Mouse (Mus musculus): ENCODE measurements around the gene Sec24c.
"Not testable (repeated sequence)": the region's sequence is repeated elsewhere in the genome, so short reads cannot be mapped to it uniquely, and the experiment has no call there.

Sec24c gene

DNA sequence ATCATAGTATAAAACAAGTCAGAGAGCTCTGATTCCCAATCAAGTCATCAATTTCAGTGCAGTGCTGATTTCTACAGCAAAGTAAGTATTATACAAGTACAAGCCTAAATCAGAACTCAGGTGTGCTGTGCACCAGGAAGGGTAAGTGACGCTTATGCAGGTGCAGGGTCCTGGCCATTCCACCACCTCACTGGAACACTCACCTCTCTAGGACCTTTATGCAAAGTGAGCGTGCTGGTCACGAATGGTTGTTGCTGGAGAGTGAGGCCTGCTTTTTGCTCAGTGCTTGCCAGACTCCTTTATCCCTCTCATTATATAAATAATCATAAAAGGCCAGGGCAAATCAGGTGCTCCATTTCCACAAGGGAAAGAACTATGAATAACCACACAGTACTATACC is 26.3 kb downstream of the Sec24c start:
- DNase-seq = no peak

DNA sequence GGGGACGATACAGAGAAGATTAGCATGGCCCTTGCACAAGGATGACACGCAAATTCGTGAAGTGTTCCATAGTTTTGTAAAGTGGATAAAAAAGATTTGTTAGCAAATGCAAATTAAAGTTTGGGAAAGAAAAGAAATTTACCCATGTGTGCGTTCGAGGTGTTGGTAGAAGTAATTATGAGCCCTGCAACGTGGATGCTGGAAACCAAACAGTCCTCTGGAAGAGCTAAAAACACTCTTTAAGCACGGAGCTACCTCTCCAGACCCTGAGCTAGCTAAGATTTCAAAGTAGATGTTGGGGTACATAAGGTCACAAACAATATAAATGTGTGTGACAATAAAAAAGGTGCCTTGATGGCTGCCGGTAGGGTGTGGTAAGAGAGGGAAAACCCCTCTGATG is 27.4 kb downstream of the Sec24c start:
- DNase-seq = no peak

DNA sequence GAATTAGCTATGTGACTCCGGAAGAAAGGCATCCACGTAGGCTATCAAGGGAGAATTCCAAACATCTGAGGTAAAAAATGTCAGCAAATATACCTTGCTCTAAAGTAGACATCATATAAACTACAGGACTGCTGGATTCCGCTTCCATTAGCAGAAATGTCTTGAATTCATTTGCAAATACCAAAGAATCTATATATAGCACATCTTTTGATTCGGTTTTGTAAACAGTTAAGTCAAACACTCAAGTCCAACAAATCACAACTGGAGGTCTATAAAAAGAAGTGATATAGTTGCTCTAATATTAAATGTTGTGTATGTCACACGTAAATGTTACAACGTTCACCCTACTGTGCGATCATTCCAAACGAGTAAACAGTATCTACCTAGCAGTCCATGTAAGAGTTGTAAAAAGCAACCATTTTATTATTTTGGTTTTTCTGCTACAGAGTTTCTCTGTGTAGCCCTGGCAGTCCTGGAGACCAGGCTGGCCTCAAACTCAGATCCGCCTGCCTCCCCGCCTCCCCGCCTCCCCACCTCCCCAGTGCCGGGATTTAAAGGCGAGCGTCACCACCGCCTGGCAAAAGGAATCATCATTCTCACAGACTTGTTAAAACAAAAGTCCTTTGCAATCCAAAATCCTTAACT is 28.1 kb downstream of the Sec24c start:
- no peak for DNase-seq

DNA sequence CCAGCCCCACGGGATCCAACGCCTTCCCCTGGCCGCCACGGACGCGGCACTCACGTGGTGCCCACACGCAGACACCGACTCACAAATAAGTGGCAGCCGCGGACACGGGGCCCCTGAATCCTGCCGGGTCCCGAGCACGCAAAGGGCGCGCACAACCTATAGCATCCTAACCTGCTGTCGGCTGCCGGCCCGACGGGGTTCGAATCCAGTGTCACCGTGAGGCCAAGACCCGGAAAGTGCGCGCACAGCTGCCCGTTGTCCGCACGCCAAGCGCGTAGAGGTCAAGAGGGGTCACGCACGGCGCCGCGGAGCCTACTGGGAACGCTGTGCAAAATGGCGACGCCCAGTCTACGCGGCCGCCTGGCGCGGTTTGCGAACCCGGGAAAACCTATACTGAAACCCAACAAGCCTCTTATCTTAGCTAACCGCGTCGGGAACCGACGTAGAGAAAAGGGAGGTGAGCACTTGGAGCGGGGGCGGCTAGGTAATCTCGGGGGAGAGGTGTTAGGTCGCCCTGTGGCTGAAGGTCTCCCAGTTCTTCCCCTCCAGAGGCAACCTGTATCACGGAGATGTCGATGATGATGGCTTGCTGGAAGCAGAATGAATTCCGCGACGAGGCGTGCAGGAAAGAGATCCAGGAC is 28.8 kb downstream of the Sec24c start, which contains the start of gene Chchd1:
Gene Chchd1 (plus strand): TSS at position 266 of the 641 bp plus-strand sequence.
- DNase-seq = peak; percentile 94

DNA sequence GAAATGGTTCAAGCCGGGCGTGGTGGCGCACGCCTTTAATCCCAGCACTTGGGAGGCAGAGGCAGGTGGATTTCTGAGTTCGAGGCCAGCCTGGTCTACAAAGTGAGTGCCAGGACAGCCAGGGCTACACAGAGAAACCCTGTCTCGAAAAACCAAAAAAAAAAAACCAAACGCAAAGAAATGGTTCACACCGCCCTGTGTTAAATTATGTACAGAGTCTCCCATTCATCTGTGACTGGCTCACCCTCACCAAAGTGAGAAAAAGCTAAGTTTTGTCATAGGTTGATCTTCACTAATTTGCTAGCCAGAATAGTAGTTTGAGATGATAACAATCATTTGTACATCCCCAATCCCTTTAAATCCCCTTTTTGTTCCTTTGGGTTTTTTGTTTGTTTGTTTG is 29.4 kb downstream of the Sec24c start:
- DNase-seq = not testable (repeated sequence)

DNA sequence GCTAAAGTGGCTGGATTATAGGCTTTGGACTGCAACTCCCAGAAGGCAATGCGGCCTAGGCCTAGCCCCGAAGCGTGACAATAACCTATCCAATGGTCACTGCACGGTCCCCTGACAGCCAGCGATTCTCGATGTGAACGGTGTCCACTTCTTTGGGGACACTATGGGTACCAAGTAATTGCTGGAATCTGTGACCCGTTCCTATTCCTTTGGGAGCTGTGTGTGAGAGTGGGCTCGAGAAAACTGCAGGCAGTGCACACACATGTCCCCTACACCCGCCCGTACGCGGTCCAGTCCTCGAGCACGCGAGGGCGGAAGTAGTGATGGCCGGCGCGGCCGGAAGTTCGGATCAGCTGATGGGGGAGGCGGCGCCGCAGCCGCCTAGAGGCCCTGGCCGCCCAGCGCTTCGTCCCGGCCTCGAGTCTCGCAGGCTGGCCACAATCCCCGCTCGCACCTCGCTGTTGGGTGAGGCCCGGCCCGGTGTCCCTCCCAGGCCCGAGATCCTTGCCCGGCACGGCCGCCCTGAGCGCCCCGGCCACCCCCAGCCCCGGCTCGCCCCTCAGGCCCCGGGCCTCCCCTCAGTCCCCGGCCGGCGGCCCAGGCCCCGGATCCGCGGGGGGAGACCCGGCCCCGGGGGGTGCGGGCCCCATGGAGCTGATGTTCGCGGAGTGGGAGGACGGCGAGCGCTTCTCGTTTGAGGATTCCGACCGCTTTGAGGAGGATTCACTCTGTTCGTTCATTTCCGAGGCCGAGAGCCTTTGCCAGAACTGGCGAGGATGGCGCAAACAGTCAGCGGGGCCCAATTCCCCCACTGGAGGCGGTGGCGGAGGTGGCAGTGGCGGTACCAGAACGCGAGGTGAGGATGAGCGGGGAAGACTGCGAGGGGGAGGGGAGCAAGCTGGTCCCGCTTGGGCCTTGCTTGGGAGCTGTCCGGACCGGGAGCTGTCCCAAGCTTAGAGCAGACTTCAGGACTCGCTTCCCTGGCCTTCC is 33.4 kb downstream of the Sec24c start, which contains the start of gene Zswim8:
Gene Zswim8 (plus strand): TSS at position 352 of the 990 bp plus-strand sequence.
- DNase-seq = peak; percentile 93

DNA sequence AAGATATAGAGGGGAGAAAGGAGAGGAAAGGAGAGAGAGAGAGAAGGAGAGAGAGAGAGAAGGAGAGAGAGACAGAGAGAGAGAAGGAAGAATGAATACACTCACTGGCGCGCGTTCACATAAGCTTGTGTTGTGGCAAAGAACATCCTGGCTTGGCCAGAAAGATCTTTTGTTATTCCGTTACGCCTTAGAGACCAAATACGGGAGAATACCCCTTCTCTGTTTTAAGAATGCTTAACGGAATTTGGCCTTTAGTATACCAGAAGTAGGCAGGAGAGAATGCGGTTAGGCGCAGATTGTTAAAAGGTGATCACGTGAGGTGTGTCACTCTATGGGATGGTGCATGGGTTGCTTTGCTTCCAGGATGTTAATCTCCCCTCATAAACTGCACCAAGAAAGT is 34.1 kb downstream of the Sec24c start:
- DNase-seq = no peak

DNA sequence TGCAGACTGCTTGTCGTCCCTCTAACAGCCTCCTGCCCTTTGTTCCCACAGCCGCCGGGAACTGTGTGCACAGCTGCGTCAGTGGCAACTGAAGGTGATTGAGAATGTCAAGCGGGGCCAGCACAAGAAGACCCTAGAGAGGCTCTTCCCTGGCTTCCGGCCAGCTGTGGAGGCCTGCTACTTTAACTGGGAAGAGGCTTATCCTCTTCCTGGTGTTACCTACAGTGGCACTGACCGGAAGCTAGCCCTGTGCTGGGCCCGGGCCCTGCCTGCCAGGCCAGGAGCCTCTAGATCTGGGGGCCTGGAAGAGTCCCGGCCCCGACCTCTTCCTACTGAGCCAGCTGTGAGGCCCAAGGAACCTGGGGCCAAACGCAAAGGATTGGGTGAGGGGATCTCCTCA is 39.7 kb downstream of the Sec24c start:
- no peak for DNase-seq

DNA sequence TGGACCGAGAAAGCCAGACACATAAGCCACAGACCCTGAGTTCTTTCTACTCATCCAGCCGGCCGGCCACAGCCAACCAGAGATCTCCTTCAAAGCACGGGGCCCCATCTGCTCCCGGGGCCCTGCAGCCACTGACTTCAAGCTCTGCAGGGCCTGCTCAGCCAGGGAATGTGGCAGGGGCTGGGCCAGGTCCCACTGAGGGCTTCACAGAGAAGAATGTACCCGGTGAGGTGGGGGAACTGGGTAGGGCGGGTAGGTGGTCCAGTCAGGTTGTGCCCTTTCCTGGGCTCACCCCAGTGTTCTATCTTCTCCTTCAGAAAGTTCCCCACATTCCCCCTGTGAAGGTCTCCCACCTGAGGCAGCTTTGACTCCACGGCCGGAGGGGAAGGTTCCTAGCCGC is 44.3 kb downstream of the Sec24c start:
- no peak for DNase-seq

DNA sequence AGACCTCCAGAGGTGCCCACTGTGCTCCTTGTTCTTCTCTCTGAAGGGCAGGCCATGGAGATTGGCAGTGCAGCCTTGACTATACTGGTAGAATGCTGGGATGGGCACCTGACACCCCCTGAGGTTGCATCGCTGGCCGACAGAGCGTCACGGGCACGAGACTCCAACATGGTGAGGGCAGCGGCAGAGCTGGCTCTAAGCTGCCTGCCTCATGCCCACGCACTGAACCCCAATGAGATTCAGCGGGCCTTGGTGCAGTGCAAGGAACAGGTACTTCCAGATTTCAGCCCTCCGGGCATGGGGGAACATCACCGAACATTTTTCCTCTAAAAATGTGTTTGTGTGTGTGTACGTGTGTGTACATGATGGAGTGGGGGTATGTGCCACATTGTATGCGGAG is 45.7 kb downstream of the Sec24c start:
- no peak for DNase-seq

DNA sequence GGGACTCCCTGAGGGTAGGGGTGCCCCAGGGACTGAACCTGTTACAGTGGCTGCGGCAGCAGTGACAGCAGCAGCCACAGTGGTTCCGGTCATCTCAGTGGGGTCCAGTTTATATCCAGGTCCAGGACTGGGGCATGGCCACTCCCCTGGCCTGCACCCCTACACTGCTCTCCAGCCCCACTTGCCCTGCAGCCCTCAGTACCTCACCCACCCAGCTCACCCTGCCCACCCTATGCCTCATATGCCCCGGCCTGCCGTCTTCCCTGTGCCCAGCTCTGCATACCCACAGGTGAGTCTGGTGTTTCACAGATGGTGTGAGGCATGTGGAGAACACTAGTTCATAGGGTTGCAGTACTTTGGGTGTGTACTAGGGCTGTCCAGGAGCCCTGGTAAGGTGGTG is 47.3 kb downstream of the Sec24c start:
- DNase-seq = no peak

DNA sequence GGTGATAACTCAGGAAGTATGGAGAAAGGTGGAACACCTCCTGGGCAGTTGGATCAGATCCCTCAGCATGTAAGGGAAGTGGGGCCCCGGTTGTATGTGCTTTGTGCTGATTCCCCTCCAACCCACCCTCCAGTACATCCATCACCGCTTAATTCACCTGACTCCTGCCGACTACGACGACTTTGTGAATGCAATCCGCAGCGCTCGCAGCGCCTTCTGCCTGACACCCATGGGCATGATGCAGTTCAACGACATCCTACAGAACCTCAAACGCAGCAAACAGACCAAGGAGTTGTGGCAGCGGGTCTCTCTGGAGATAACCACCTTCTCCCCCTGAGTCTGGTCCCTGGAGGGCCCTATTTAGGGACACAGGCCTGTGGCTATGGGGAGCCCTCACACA is 48.9 kb downstream of the Sec24c start:
- no peak for DNase-seq

DNA sequence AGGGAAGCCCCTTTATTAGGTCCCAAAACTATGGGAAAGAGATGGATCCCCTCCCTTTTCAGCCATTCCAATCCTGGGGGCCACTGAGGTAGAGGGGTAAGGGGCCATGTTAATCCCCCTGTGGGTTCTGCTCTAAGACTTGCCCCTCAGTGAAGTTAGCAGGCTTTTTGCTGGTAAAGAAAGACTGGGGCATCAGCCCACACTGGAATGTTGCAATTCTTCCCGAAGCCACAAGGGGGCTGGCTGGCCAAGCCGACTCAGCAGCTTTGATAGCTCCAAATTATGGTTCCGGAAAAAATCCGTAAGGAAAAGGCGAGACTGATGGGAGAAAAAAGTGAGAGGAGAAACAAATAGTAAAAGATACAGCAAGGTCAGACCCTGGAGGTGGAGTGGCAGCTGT is 49.9 kb downstream of the Sec24c start:
- peak; percentile 69 for DNase-seq

DNA sequence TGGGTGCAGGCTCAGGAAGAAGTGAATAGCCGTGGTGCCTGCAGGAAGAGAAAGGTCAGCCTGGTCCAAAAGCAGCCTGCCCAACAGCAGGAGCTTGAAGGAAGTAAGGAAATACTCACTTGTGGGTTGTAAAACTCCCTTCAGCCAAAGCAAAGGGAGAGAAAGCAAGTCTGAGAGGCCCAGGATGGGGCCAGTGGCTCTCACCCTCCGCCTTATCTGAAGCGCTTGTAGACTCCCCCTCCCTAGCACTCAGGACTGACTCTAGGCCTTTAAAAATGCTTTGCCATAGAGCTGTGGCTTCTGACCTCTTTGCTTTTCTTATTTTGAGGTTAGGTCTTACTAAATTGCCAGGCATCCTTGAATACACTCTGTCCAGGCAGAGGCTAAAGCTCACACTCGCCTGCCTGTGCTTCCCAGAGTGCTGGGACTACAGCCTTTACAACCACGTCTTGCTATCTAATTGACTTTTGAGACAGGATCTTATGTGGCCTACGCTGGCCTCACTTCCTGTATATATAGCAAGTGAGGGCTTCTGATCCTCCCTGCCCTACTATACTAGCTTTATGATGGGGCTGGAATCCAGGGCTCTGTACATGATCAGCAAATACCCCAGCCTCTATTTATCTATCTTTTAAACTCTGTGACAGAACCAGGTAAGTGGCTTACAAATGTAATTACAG is 51.7 kb downstream of the Sec24c start:
- DNase-seq = no peak

DNA sequence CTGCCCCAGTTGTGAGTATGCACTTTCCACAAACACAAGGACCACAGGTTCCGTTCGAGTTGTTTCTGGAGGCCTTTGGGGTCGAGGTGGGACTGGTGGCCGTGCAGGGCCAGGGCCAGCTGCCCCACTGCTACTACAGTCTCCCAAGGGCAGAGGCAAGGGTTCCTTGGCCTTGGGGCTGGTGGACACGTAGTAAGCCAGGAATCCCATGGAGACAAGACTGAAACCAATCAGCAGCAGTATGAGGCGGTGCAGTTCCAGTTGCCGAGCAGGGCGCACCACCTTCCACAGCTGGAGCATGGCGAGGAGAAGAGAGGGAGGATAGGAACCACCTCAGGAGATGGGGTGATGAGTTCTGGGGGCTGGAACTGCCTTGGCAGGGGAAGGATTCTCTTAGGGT is 55.8 kb downstream of the Sec24c start:
- no peak for DNase-seq

DNA sequence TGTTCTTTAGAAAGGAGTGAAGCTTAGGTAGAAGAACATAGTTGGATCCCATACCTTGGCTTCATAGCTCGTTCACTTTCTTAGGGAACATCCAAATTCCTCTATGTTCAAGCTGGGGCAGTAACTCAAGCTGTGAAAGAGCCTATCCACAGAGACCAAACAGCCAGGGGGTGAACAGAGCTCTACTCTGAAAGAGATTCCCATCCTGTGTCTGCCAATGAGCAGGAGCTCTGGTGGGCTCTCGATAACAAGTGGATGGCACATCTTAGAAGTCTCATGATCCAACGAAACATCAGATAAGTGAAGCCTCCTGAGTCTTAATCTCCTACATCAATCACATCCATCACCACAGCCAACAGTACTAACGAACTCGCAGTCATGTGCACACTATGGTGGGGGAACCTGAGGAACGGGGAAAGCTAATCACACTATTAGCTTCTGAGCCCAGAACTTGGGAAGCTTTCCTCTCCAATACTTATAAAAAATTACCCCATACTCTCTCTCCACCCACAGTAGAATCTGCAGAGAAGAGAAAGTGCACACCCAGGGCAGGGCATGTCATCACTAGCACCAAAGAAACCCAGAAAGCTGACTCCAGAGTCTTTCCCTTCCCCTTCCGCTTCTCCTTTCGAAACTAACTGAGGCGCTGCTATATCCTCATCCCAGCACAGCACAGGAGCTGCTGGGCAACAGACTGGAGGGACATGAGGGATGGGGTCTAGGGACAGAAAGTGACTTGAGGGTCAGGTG is 56.9 kb downstream of the Sec24c start:
- DNase-seq = peak; percentile 29

DNA sequence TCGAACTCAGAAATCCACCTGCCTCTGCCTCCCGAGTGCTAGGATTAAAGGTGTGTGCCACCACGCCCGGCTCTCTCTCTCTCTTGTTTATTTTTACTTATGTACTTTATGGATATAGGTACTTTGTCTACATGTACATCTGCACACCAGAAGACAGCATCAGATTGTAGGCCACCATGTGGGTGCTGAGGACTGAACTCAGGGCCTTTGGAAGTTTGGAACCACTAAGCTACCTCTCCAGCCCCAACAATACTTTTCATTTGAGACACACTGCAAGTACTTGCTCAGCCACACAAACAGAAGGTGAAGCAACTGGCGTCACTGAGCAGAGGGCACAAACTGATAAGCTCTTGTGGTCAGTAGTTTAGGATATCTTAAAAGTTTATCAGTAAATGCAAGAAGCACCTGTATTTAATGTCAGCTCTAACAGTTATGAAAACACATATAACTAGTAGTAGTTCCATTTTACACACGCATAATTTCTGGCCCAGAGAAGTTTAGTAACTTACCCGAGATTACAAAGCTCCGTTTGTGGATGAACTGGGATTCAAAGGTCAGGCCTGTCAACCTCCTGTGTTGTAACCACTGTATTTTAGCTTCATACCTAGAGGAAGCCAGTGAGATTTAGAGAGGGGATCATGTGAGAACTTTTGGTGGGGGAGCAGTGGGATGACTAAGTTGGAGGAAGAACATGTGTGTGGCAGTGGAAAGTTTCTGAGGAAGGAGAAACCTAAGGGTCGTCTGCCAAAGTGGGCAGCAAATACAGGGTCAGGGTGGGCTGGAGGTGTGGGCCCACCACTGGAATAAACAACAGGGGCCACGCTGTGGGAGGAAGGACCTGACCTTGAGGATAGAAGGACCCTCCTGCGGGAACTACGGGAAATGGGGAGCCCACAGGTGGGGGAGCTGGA is 59.2 kb downstream of the Sec24c start:
- DNase-seq = peak; percentile 31

DNA sequence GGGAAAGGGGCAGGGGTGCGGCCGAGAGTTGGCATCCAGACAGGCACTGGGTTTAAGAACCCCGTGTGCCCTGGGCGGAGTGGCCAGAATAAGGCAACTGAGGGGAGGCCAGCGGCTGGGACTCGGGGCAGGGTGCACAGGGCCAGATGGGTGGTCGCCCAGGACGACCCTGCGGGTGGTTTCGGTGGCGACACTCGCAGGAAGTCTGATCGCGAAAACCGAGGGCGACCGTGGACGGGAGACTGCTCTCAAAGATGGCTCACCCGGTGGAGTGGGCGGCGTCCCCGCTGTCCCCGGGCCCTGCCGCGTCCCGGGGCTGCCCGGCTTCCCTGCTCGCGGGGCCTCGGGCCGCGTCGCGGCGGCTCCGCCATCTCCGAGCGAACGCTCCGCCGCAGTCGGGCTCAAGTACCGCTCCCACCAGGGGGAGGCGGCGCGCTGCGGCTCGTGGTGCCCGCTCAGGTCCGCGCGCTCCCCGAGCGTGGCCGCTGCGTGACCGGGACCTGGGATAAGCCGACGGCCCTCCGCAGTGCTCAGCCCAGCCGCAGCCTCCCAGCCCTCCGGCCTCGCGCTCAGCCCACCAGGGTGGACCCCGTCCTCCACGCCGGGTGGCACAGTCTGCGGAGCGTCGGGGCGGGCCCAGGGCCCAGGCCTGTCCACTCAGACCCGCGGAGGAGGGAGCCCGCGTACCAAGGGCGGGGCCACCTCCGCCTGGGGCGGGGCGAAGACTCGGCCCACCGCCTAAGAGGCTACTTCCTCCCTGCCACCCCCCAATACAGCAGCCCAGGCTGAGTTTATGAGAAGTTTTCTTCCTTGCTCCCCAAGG is 60.1 kb downstream of the Sec24c start, which contains the start of gene Ndst2:
Gene Ndst2 (minus strand): TSS at position 611 of the 823 bp plus-strand sequence.
- DNase-seq = peak; percentile 92

DNA sequence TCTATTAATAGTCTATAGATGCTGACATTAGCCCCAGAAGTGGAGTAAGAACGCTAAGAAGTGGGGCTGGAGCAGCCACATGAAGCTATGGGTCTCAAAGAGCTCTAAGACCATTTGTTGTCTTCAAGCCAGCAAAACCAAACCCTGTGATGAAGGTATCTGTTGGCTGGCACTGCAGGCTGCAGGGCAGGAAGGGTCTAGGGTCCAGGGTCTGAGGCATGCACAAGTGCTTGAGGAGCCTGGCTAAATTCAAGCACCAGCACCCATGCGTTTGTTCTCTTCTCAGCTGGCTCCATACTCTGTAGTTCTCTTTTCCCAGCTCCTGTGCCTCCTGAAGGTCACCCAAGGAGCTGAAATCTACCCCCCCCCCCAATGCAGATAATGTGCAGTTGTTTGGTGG is 60.9 kb downstream of the Sec24c start:
- DNase-seq = no peak

DNA sequence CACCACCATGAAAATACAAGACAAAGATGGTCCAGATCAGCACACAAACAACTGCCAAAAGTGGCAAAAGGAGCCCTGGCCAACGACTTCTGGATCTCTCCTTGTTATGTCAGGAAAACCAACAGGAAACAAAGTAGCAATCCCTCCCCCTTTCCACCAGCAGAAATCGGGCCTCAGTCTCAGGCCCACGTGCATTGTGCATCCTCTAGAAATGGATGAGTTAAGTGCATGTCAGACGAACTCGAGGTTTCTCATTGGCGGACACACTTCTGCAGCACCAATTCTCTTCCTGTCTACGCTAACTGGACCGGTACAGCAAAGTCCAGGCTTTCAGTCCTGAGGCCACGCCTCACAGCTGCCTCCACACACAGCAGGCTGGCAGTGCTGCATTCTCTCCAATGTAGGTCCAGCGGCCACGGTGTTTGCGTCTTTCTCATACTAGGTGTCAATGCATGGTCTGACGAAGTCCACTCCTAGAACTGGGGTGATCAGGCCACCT is 61.8 kb downstream of the Sec24c start:
- DNase-seq = no peak
